Mouse (Mus musculus) MEL (cell line): Measurements from ENCODE around the gene Cdk5. TPM values are rescaled to one million over a fixed set of nuclear protein-coding genes. Genes with fewer than 3 reads are reported as not detected.
A peak's percentile ranks its signal among the peaks of the same experiment; 100 is the strongest.

Experiments used
- DNase-seq: peaks from one replicate; pipeline ENCODE4 v3.0.0; 2011; ENCODE audit warnings: low read depth, low spot score
- H3K27ac ChIP-seq: 2 replicates; pipeline ENCODE4 v1.5.1; 2012; ENCODE audit warnings: low read depth, mild to moderate bottlenecking, control low read depth, low read length, moderate library complexity; ENCODE audit not compliant: control insufficient read depth
- H3K27me3 ChIP-seq, 2 experiments: fragments of 150-350 bp in 1 of 2; sonication (generic) in 1 of 2; 2 replicates each; pipeline ENCODE4 v1.6.1; 2012; ENCODE audit warnings: low read length in 2 of 2, mild to moderate bottlenecking in 2 of 2, improper control_type of control experiment in 1 of 2, moderate library complexity in 1 of 2; ENCODE audit not compliant: insufficient read depth in 2 of 2, control insufficient read depth in 1 of 2
- H3K36me3 ChIP-seq, 2 experiments: 2 replicates each; pipeline ENCODE4 v1.6.1; 2012 to 2014; ENCODE audit warnings: low read length in 2 of 2, improper control_type of control experiment in 1 of 2, inconsistent platforms in 1 of 2, mild to moderate bottlenecking in 1 of 2; ENCODE audit not compliant: insufficient read depth in 2 of 2, control insufficient read depth in 1 of 2
- H3K4me1 ChIP-seq, 2 experiments: fragments of 150-350 bp in 1 of 2; sonication (generic) in 1 of 2; 2 replicates each; pipeline ENCODE4 v1.6.1; 2012; ENCODE audit warnings: low read length in 2 of 2, improper control_type of control experiment in 1 of 2, mild to moderate bottlenecking in 1 of 2; ENCODE audit not compliant: insufficient read depth in 2 of 2, control insufficient read depth in 1 of 2
- H3K4me3 ChIP-seq, 2 experiments: fragments of 150-350 bp in 1 of 2; sonication (generic) in 1 of 2; 2 replicates each; pipeline ENCODE4 v1.5.1; 2012; ENCODE audit warnings: low read depth in 2 of 2, low read length in 2 of 2, mild to moderate bottlenecking in 2 of 2, moderate library complexity in 2 of 2, control low read depth in 1 of 2, improper control_type of control experiment in 1 of 2; ENCODE audit not compliant: control insufficient read depth in 1 of 2, insufficient read depth in 1 of 2
- H3K79me2 ChIP-seq: 2 replicates; pipeline ENCODE4 v1.6.1; 2012; ENCODE audit warnings: mild to moderate bottlenecking, low read length, moderate library complexity; ENCODE audit not compliant: control insufficient read depth, poor library complexity, insufficient read depth
- H3K9ac ChIP-seq: 2 replicates; pipeline ENCODE4 v1.6.1; 2012; ENCODE audit warnings: low read depth, mild to moderate bottlenecking, control low read depth, low read length, moderate library complexity; ENCODE audit not compliant: control insufficient read depth, poor library complexity, severe bottlenecking
- H3K9me3 ChIP-seq: fragments of 150-350 bp; sonication (generic); replicated peaks from 2 replicates; pipeline ENCODE4 v1.6.1; 2012; ENCODE audit warnings: mild to moderate bottlenecking, low read length, improper control_type of control experiment, moderate library complexity; ENCODE audit not compliant: insufficient read depth
- BHLHE40 ChIP-seq: IDR thresholded peaks from 2 replicates; pipeline ENCODE4 v1.6.1; 2012; ENCODE audit warnings: low read depth, mild to moderate bottlenecking, inconsistent platforms, low read length, improper control_type of control experiment, borderline replicate concordance
- CHD1 ChIP-seq: IDR thresholded peaks from 2 replicates; pipeline ENCODE4 v1.6.1; 2012; ENCODE audit warnings: low read depth, mild to moderate bottlenecking, inconsistent platforms, low read length, improper control_type of control experiment
- CHD2 ChIP-seq: IDR thresholded peaks from 2 replicates; pipeline ENCODE4 v1.6.1; 2011; ENCODE audit warnings: low read length, improper control_type of control experiment
- CTCF ChIP-seq, 3 experiments: IDR thresholded peaks in 2 of 3; conservative IDR thresholded peaks in 1 of 3; 2 replicates each; pipeline ENCODE4 v1.5.1; 2011 to 2012; ENCODE audit warnings: low read length in 3 of 3, low read depth in 2 of 3, mild to moderate bottlenecking in 2 of 3, improper control_type of control experiment in 1 of 3, inconsistent platforms in 1 of 3, mixed read lengths in 1 of 3, moderate library complexity in 1 of 3; ENCODE audit not compliant: control insufficient read depth in 1 of 3, insufficient read depth in 1 of 3, poor library complexity in 1 of 3, severe bottlenecking in 1 of 3
- E2F4 ChIP-seq: IDR thresholded peaks from 2 replicates; pipeline ENCODE4 v1.6.1; 2011; ENCODE audit warnings: low read depth, low read length, improper control_type of control experiment, borderline replicate concordance
- EP300 ChIP-seq, 2 experiments: IDR thresholded peaks; 2 replicates each; pipeline ENCODE4 v1.6.1; 2011; ENCODE audit warnings: improper control_type of control experiment in 2 of 2, low read length in 2 of 2, low read depth in 1 of 2, mild to moderate bottlenecking in 1 of 2
- ETS1 ChIP-seq: IDR thresholded peaks from 2 replicates; pipeline ENCODE4 v1.6.1; 2012; ENCODE audit warnings: low read depth, mild to moderate bottlenecking, inconsistent platforms, low read length, improper control_type of control experiment, moderate library complexity
- GABPA ChIP-seq: IDR thresholded peaks from 2 replicates; pipeline ENCODE4 v1.6.1; 2012; ENCODE audit warnings: low read depth, mild to moderate bottlenecking, inconsistent platforms, low read length, improper control_type of control experiment, moderate library complexity
- GATA1 ChIP-seq: IDR thresholded peaks from 2 replicates; pipeline ENCODE4 v1.6.1; 2011; ENCODE audit warnings: low read depth, low read length, improper control_type of control experiment
- HCFC1 ChIP-seq: IDR thresholded peaks from 2 replicates; pipeline ENCODE4 v1.6.1; 2012; ENCODE audit warnings: low read depth, mild to moderate bottlenecking, inconsistent platforms, low read length, improper control_type of control experiment, moderate library complexity
- JUND ChIP-seq: IDR thresholded peaks from 2 replicates; pipeline ENCODE4 v1.6.1; 2011; ENCODE audit warnings: low read depth, mild to moderate bottlenecking, improper control_type of control experiment, low read length
- KAT2A ChIP-seq: conservative IDR thresholded peaks from 2 replicates; pipeline ENCODE4 v1.6.1; 2012; ENCODE audit warnings: low read depth, low read length, improper control_type of control experiment, inconsistent platforms
- MAFK ChIP-seq: IDR thresholded peaks from 2 replicates; pipeline ENCODE4 v1.6.1; 2011; ENCODE audit warnings: low read depth, mild to moderate bottlenecking, low read length, improper control_type of control experiment, borderline replicate concordance
- MAX ChIP-seq: IDR thresholded peaks from 2 replicates; pipeline ENCODE4 v1.6.1; 2011; ENCODE audit warnings: low read length, improper control_type of control experiment
- MAZ ChIP-seq: IDR thresholded peaks from 2 replicates; pipeline ENCODE4 v1.6.1; 2012; ENCODE audit warnings: low read depth, mild to moderate bottlenecking, inconsistent platforms, low read length, improper control_type of control experiment
- MEF2A ChIP-seq: IDR thresholded peaks from 2 replicates; pipeline ENCODE4 v1.6.1; 2014; ENCODE audit warnings: low read depth, mild to moderate bottlenecking, inconsistent platforms, low read length, improper control_type of control experiment; ENCODE audit not compliant: poor library complexity, insufficient replicate concordance, severe bottlenecking; ENCODE audit errors: extremely low read depth
- MXI1 ChIP-seq: IDR thresholded peaks from 2 replicates; pipeline ENCODE4 v1.6.1; 2011; ENCODE audit warnings: mild to moderate bottlenecking, low read depth, low read length, improper control_type of control experiment
- NELFE ChIP-seq: IDR thresholded peaks from 2 replicates; pipeline ENCODE4 v1.6.1; 2011; ENCODE audit warnings: low read depth, low read length, improper control_type of control experiment
- NRF1 ChIP-seq: IDR thresholded peaks from 2 replicates; pipeline ENCODE4 v1.6.1; 2014; ENCODE audit warnings: low read depth, mild to moderate bottlenecking, inconsistent platforms, low read length, improper control_type of control experiment, moderate library complexity; ENCODE audit not compliant: poor library complexity, insufficient read depth, severe bottlenecking
- POLR2A ChIP-seq, 2 experiments: IDR thresholded peaks; 2 replicates each; pipeline ENCODE4 v1.6.1; 2011 to 2012; ENCODE audit warnings: low read length in 2 of 2, mild to moderate bottlenecking in 2 of 2, control low read depth in 1 of 2, improper control_type of control experiment in 1 of 2, low read depth in 1 of 2, moderate library complexity in 1 of 2; ENCODE audit not compliant: control insufficient read depth in 1 of 2, insufficient read depth in 1 of 2, poor library complexity in 1 of 2
- POLR2AphosphoS2 ChIP-seq: IDR thresholded peaks from 2 replicates; pipeline ENCODE4 v1.6.1; 2011; ENCODE audit warnings: low read length, improper control_type of control experiment
- RAD21 ChIP-seq: IDR thresholded peaks from 2 replicates; pipeline ENCODE4 v1.6.1; 2011; ENCODE audit warnings: mild to moderate bottlenecking, low read depth, low read length, improper control_type of control experiment
- RCOR1 ChIP-seq: IDR thresholded peaks from 2 replicates; pipeline ENCODE4 v1.6.1; 2012; ENCODE audit warnings: low read depth, mild to moderate bottlenecking, inconsistent platforms, low read length, improper control_type of control experiment
- SIN3A ChIP-seq: IDR thresholded peaks from 2 replicates; pipeline ENCODE4 v1.6.1; 2012; ENCODE audit warnings: low read length, improper control_type of control experiment, inconsistent platforms
- SMC3 ChIP-seq: IDR thresholded peaks from 2 replicates; pipeline ENCODE4 v1.6.1; 2011; ENCODE audit warnings: low read depth, low read length, improper control_type of control experiment
- TAL1 ChIP-seq: IDR thresholded peaks from 2 replicates; pipeline ENCODE4 v1.6.1; 2012; ENCODE audit warnings: mild to moderate bottlenecking, inconsistent platforms, low read length, moderate library complexity, mixed read lengths
- TBP ChIP-seq: IDR thresholded peaks from 2 replicates; pipeline ENCODE4 v1.8.0; 2011; ENCODE audit warnings: low read depth, low read length, improper control_type of control experiment
- TCF12 ChIP-seq: IDR thresholded peaks from 2 replicates; pipeline ENCODE4 v1.6.1; 2014; ENCODE audit warnings: low read depth, mild to moderate bottlenecking, inconsistent platforms, low read length, improper control_type of control experiment, moderate library complexity
- USF1 ChIP-seq: IDR thresholded peaks from 2 replicates; pipeline ENCODE4 v1.6.1; 2014; ENCODE audit warnings: low read depth, mild to moderate bottlenecking, inconsistent platforms, low read length, improper control_type of control experiment, moderate library complexity
- USF2 ChIP-seq, 2 experiments: IDR thresholded peaks; 2 replicates each; pipeline ENCODE4 v1.6.1; 2011 to 2012; ENCODE audit warnings: improper control_type of control experiment in 2 of 2, low read length in 2 of 2, borderline replicate concordance in 1 of 2, inconsistent platforms in 1 of 2, low read depth in 1 of 2, mild to moderate bottlenecking in 1 of 2; ENCODE audit not compliant: insufficient read depth in 1 of 2
- ZKSCAN1 ChIP-seq: IDR thresholded peaks from 2 replicates; pipeline ENCODE4 v1.6.1; 2012; ENCODE audit warnings: low read depth, mild to moderate bottlenecking, inconsistent platforms, low read length, improper control_type of control experiment, moderate library complexity
- ZMIZ1 ChIP-seq: IDR thresholded peaks from 2 replicates; pipeline ENCODE4 v1.6.1; 2012; ENCODE audit warnings: low read depth, mild to moderate bottlenecking, inconsistent platforms, low read length, improper control_type of control experiment, moderate library complexity
- polyA plus RNA-seq, 2 experiments: library from polyadenylated mRNA; stranded (reverse) in 1 of 2; unstranded in 1 of 2; fragments of >175 nt in 1 of 2; fragments of >200 nt in 1 of 2; gene quantifications; 2 replicates each; pipeline versions ENCODE4 v1.2.1 to v1.2.4; 2012; ENCODE audit warnings: low replicate concordance in 2 of 2, low read depth in 1 of 2; ENCODE audit not compliant: insufficient read length in 2 of 2, insufficient read depth in 1 of 2, missing spikeins in 1 of 2
- total RNA-seq: library from RNA; depleted of rRNA; stranded (reverse); fragments of 300-350 nt; gene quantifications from 2 replicates; pipeline ENCODE4 v1.2.3, GENCODE M21; 2012

Gene Cdk5
- total and polyA plus RNA-seq, 3 experiments, result 24.8 to 82.6 TPM; not detected in 1

- TF ChIP-seq ZKSCAN1, result no peak
- TF ChIP-seq CHD1, result no peak
- no peak for TF ChIP-seq MEF2A
- TF ChIP-seq POLR2A (IDR thresholded peaks at IDR 0.05; ENCODE audit: control insufficient read depth in 1 of 2, insufficient read depth in 1 of 2, low read depth in 1 of 2, low read length in 2 of 2, poor library complexity in 1 of 2), result peak in 1 of 2 experiments; percentile 50; a peak in 2 of 4 replicates
- TF ChIP-seq EP300 (IDR thresholded peaks at IDR 0.05; ENCODE audit: low read depth in 1 of 2, low read length in 2 of 2), result peak; percentile 78 to 82; a peak in 3 of 4 replicates
- TF ChIP-seq MAZ, result no peak
- TF ChIP-seq HCFC1, result no peak; the same call in 1 of the 2 replicates
- TF ChIP-seq ETS1, result peak; percentile 53; the same call in 1 of the 2 replicates
- TF ChIP-seq E2F4, result no peak
- TF ChIP-seq USF1, result no peak
- no peak for TF ChIP-seq POLR2AphosphoS2
- no peak for TF ChIP-seq GABPA
- no peak for TF ChIP-seq USF2 (IDR thresholded peaks at IDR 0.05; ENCODE audit: borderline replicate concordance in 1 of 2, insufficient read depth in 1 of 2, low read depth in 1 of 2, low read length in 2 of 2)
- TF ChIP-seq GATA1, result peak; percentile 83
Measured at GRCm38 (mm10) chr5:24378700-24379099, 44.6 kb downstream of the Cdk5 start (continued).

GRCm38 (mm10) chr5:24374666-24375328 lies 48.5 kb downstream of the Cdk5 start:
- no peaks in the 10 kb centered on the region for H3K27me3 ChIP-seq
- no peaks in the 10 kb centered on the region for H3K9me3 ChIP-seq
- no peak overlapping the region for H3K4me3 ChIP-seq
- H3K36me3 ChIP-seq, result peaks cover 0 to 19% of the 10 kb centered on the region in 2 experiments; a peak in 2 of 4 replicates
- H3K4me1 ChIP-seq, result peaks cover 8 to 30% of the 10 kb centered on the region in 2 experiments
- H3K27ac ChIP-seq, result no peak overlapping the region
- no peaks in the 10 kb centered on the region for H3K79me2 ChIP-seq
- peak; percentile 36 for DNase-seq
- no peak overlapping the region for H3K9ac ChIP-seq
- peak; percentile 51; the same call in 1 of the 2 replicates for TF ChIP-seq NRF1
- TF ChIP-seq MAX, result no peak
- TF ChIP-seq NELFE, result no peak
- peak; percentile 59 for TF ChIP-seq RCOR1
- TF ChIP-seq MXI1, result no peak
- no peak for TF ChIP-seq CHD1
- no peak for TF ChIP-seq ZMIZ1
- no peak for TF ChIP-seq MEF2A
- TF ChIP-seq CTCF (IDR thresholded peaks at IDR 0.05 in 2 of 3, conservative IDR thresholded peaks at IDR 0.05 in 1 of 3; ENCODE audit: control insufficient read depth in 1 of 3, insufficient read depth in 1 of 3, low read depth in 2 of 3, low read length in 3 of 3, poor library complexity in 1 of 3, severe bottlenecking in 1 of 3), result no peak
- TF ChIP-seq CHD2, result no peak
- TF ChIP-seq USF1, result no peak
- no peak for TF ChIP-seq RAD21
- TF ChIP-seq USF2 (IDR thresholded peaks at IDR 0.05; ENCODE audit: borderline replicate concordance in 1 of 2, insufficient read depth in 1 of 2, low read depth in 1 of 2, low read length in 2 of 2), result no peak
- TF ChIP-seq GATA1, result no peak
- no peak for TF ChIP-seq MAFK
- TF ChIP-seq TAL1, result no peak
- TF ChIP-seq SIN3A, result no peak
- TF ChIP-seq KAT2A, result no peak
- TF ChIP-seq POLR2AphosphoS2, result no peak
- TF ChIP-seq SMC3, result no peak
- TF ChIP-seq E2F4, result no peak
- no peak for TF ChIP-seq TBP
- TF ChIP-seq EP300 (IDR thresholded peaks at IDR 0.05; ENCODE audit: low read depth in 1 of 2, low read length in 2 of 2), result 0 out of 4 replicates have a peak, but pooled peaks of 1 of the 2 experiments have one; percentile 3
- 0 out of 2 replicates have a peak, but pooled peaks have one; percentile 35 for TF ChIP-seq JUND
- no peak for TF ChIP-seq BHLHE40
- no peak for TF ChIP-seq TCF12
- TF ChIP-seq HCFC1, result no peak
